Mouse (Mus musculus) heart, embryonic 15.5 days (tissue): ENCODE data around the gene Tenm4. TPM values are rescaled to one million over a fixed set of nuclear protein-coding genes. Genes with fewer than 3 reads are reported as not detected.

ENCODE experiments used
- ATAC-seq: fragments of 200-750 bp; cut with Nextera tagmentation; replicated peaks from 2 replicates; pipeline ENCODE4 v1.8.0; 2017; ENCODE audit warnings: low read depth, moderate TSS enrichment; ENCODE audit not compliant: insufficient number of reproducible peaks, insufficient read depth, low FRiP score
- H3K27ac ChIP-seq: fragments of 300-500 bp; sonication (generic); 2 replicates; pipeline ENCODE4 v1.5.1; 2015; ENCODE audit warnings: mild to moderate bottlenecking, inconsistent platforms
- H3K27me3 ChIP-seq: fragments of 300-500 bp; sonication (generic); 2 replicates; pipeline ENCODE4 v1.6.1; 2015; ENCODE audit warnings: inconsistent platforms
- H3K36me3 ChIP-seq: fragments of 300-500 bp; sonication (generic); 2 replicates; pipeline ENCODE4 v1.6.1; 2015; ENCODE audit warnings: mild to moderate bottlenecking, inconsistent platforms
- H3K4me1 ChIP-seq: fragments of 300-500 bp; sonication (generic); replicated peaks from 2 replicates; pipeline ENCODE4 v1.6.1; 2015; ENCODE audit warnings: inconsistent platforms
- H3K4me2 ChIP-seq: fragments of 300-500 bp; sonication (generic); 2 replicates; pipeline ENCODE4 v1.6.1; 2015; ENCODE audit warnings: inconsistent platforms, mild to moderate bottlenecking, moderate library complexity
- H3K4me3 ChIP-seq: fragments of 300-500 bp; sonication (generic); 2 replicates; pipeline ENCODE4 v1.5.1; 2015; ENCODE audit warnings: mild to moderate bottlenecking, inconsistent platforms
- H3K9ac ChIP-seq: fragments of 300-500 bp; sonication (generic); 2 replicates; pipeline ENCODE4 v1.6.1; 2015; ENCODE audit warnings: mild to moderate bottlenecking, inconsistent platforms
- H3K9me3 ChIP-seq: fragments of 300-500 bp; sonication (generic); replicated peaks from 2 replicates; pipeline ENCODE4 v1.6.1; 2016; ENCODE audit warnings: inconsistent platforms
- WGBS: fragments of 180-500 bp; shearing (Covaris S2); methylation state at CpG from one replicate; pipeline ENCODE4 v1.1.7; 2015; ENCODE audit warnings: mixed read lengths; 5-methylcytosine and 5-hydroxymethylcytosine counted together
- polyA plus RNA-seq: library from polyadenylated mRNA; unstranded; fragments of >200 nt; fragmentation: Nextera tagmentation; extraction: Ambion mirVana; gene quantifications from 2 replicates; pipeline ENCODE4 v1.2.1, GENCODE M21; 2015

Tenm4 gene
- polyA plus RNA-seq, 1 experiment from 2014 or later = 7.9 TPM

GRCm38 (mm10) chr7:96414290-96415055 lies 243.4 kb downstream of the Tenm4 start:
- no peak for ATAC-seq
- Histone ChIP-seq H3K4me1 (peaks cover 7% of the 10 kb centered on the region; the same call in 1 of the 2 replicates), H3K4me3 (no peak overlapping the region), H3K9me3 (no peaks in the 10 kb centered on the region), H3K36me3 (no peaks in the 10 kb centered on the region), H3K27me3 (peaks cover 19% of the 10 kb centered on the region; the same call in 1 of the 2 replicates), H3K9ac (no peak overlapping the region), H3K4me2 (no peak overlapping the region), H3K27ac (peak overlapping the region; percentile 10; the same call in 1 of the 2 replicates)
- 53% methylated on average over 9 of the region's 9 CpGs for WGBS

GRCm38 (mm10) chr7:96417251-96418004 lies 246.4 kb downstream of the Tenm4 start:
- Histone ChIP-seq H3K9ac (no peak overlapping the region), H3K4me3 (no peak overlapping the region), H3K27me3 (peaks cover 24% of the 10 kb centered on the region), H3K36me3 (no peaks in the 10 kb centered on the region), H3K4me1 (peaks cover 23% of the 10 kb centered on the region), H3K4me2 (no peak overlapping the region), H3K27ac (no peak overlapping the region), H3K9me3 (no peaks in the 10 kb centered on the region)
- no peak for ATAC-seq
- WGBS = 68% methylated on average over 13 of the region's 13 CpGs

- Histone ChIP-seq H3K4me1 (peaks cover 23% of the 10 kb centered on the region), H3K9me3 (no peaks in the 10 kb centered on the region), H3K9ac (no peak overlapping the region), H3K4me3 (no peak overlapping the region), H3K27me3 (peaks cover 31% of the 10 kb centered on the region), H3K36me3 (no peaks in the 10 kb centered on the region), H3K27ac (no peak overlapping the region), H3K4me2 (no peak overlapping the region)
- WGBS = 66% methylated on average over 3 of the region's 3 CpGs
- ATAC-seq = no peak
Measured at GRCm38 (mm10) chr7:96418146-96418545, 247.1 kb downstream of the Tenm4 start.

- H3K4me3 ChIP-seq = no peak overlapping the region
- no peak overlapping the region for H3K27ac ChIP-seq
- H3K9me3 ChIP-seq = no peaks in the 10 kb centered on the region
- no peaks in the 10 kb centered on the region for H3K36me3 ChIP-seq
- H3K4me1 ChIP-seq = peaks cover 16% of the 10 kb centered on the region
- H3K27me3 ChIP-seq = peaks cover 39% of the 10 kb centered on the region
- no peak overlapping the region for H3K4me2 ChIP-seq
- ATAC-seq = no peak
- WGBS = 59% methylated on average over 3 of the region's 3 CpGs
- H3K9ac ChIP-seq = no peak overlapping the region
Measured at GRCm38 (mm10) chr7:96420045-96420444, 249.0 kb downstream of the Tenm4 start.

GRCm38 (mm10) chr7:96420926-96421605 lies 250.0 kb downstream of the Tenm4 start:
- peaks cover 16% of the 10 kb centered on the region for H3K4me1 ChIP-seq
- H3K9me3 ChIP-seq = no peaks in the 10 kb centered on the region
- 32% methylated on average over 9 of the region's 9 CpGs for WGBS
- H3K27me3 ChIP-seq = peaks cover 39% of the 10 kb centered on the region
- H3K27ac ChIP-seq = peak overlapping the region; percentile 50
- H3K36me3 ChIP-seq = no peaks in the 10 kb centered on the region
- no peak overlapping the region for H3K4me2 ChIP-seq
- no peak overlapping the region for H3K4me3 ChIP-seq
- ATAC-seq = peak; percentile 81
- H3K9ac ChIP-seq = no peak overlapping the region

GRCm38 (mm10) chr7:96426954-96427353 lies 255.9 kb downstream of the Tenm4 start:
- no peak overlapping the region for H3K9ac ChIP-seq
- no peaks in the 10 kb centered on the region for H3K4me1 ChIP-seq
- H3K27me3 ChIP-seq = peaks cover 16% of the 10 kb centered on the region; the same call in 1 of the 2 replicates
- no peaks in the 10 kb centered on the region for H3K36me3 ChIP-seq
- no peaks in the 10 kb centered on the region for H3K9me3 ChIP-seq
- no peak for ATAC-seq
- no peak overlapping the region for H3K27ac ChIP-seq
- H3K4me3 ChIP-seq = no peak overlapping the region
- H3K4me2 ChIP-seq = no peak overlapping the region
- 73% methylated on average over 8 of the region's 8 CpGs for WGBS

GRCm38 (mm10) chr7:96433307-96433706 lies 262.3 kb downstream of the Tenm4 start:
- no peak for ATAC-seq

GRCm38 (mm10) chr7:96438392-96438791 lies 267.3 kb downstream of the Tenm4 start:
- 87% methylated on average over 6 of the region's 6 CpGs for WGBS
- no peak overlapping the region for H3K4me2 ChIP-seq

More at GRCm38 (mm10) chr7:96433307-96433706, 262.3 kb downstream of the Tenm4 start:
- no peaks in the 10 kb centered on the region for H3K9me3 ChIP-seq
- 89% methylated on average over 2 of the region's 2 CpGs for WGBS
- peaks cover 5% of the 10 kb centered on the region; the same call in 1 of the 2 replicates for H3K27me3 ChIP-seq
- no peak overlapping the region for H3K4me3 ChIP-seq
- H3K4me2 ChIP-seq = no peak overlapping the region
- H3K36me3 ChIP-seq = no peaks in the 10 kb centered on the region
- H3K9ac ChIP-seq = no peak overlapping the region
- H3K27ac ChIP-seq = no peak overlapping the region
- H3K4me1 ChIP-seq = no peaks in the 10 kb centered on the region

GRCm38 (mm10) chr7:96440161-96440707 lies 269.2 kb downstream of the Tenm4 start:
- Histone ChIP-seq H3K27me3 (no peaks in the 10 kb centered on the region), H3K9ac (no peak overlapping the region), H3K27ac (no peak overlapping the region), H3K9me3 (no peaks in the 10 kb centered on the region), H3K4me2 (no peak overlapping the region), H3K4me1 (no peaks in the 10 kb centered on the region), H3K4me3 (no peak overlapping the region), H3K36me3 (no peaks in the 10 kb centered on the region)
- no peak for ATAC-seq

More at GRCm38 (mm10) chr7:96438392-96438791, 267.3 kb downstream of the Tenm4 start:
- Histone ChIP-seq H3K27me3 (no peaks in the 10 kb centered on the region), H3K9me3 (no peaks in the 10 kb centered on the region), H3K36me3 (no peaks in the 10 kb centered on the region), H3K4me3 (no peak overlapping the region), H3K9ac (no peak overlapping the region), H3K4me1 (no peaks in the 10 kb centered on the region), H3K27ac (no peak overlapping the region)
- no peak for ATAC-seq

- H3K36me3 ChIP-seq = no peaks in the 10 kb centered on the region
- H3K4me3 ChIP-seq = no peak overlapping the region
- H3K9me3 ChIP-seq = no peaks in the 10 kb centered on the region
- no peaks in the 10 kb centered on the region for H3K4me1 ChIP-seq
- no peak overlapping the region for H3K9ac ChIP-seq
- 85% methylated on average over 8 of the region's 8 CpGs for WGBS
- no peaks in the 10 kb centered on the region for H3K27me3 ChIP-seq
- no peak for ATAC-seq
- no peak overlapping the region for H3K4me2 ChIP-seq
- H3K27ac ChIP-seq = no peak overlapping the region
Measured at GRCm38 (mm10) chr7:96445771-96446170, 274.7 kb downstream of the Tenm4 start.

- Histone ChIP-seq H3K9ac (no peak overlapping the region), H3K9me3 (no peaks in the 10 kb centered on the region), H3K4me1 (no peaks in the 10 kb centered on the region), H3K27me3 (no peaks in the 10 kb centered on the region), H3K4me2 (no peak overlapping the region), H3K27ac (no peak overlapping the region), H3K36me3 (no peaks in the 10 kb centered on the region), H3K4me3 (no peak overlapping the region)
- 77% methylated on average over 12 of the region's 12 CpGs for WGBS
- no peak for ATAC-seq
Measured at GRCm38 (mm10) chr7:96447806-96448397, 276.9 kb downstream of the Tenm4 start.
